Mouse (Mus musculus): ENCODE results near the gene Thoc6. TPM values are rescaled to one million over a fixed set of nuclear protein-coding genes. Genes with fewer than 3 reads are reported as not detected.
A peak's percentile ranks its signal among the peaks of the same experiment; 100 is the strongest.

Gene Thoc6
- polyA plus RNA-seq, 1 experiment, result 16.9 TPM

- peak; percentile 73 for DNase-seq (ENCODE audit: low spot score)
Measured at GRCm38 (mm10) chr17:23677236-23677679, 3.6 kb upstream of the Thoc6 start, which contains the start of gene Tnfrsf12a. TSS of gene Tnfrsf12a (minus strand) at chr17:23677468.

- DNase-seq (ENCODE audit: low spot score), result peak; percentile 62
Measured at GRCm38 (mm10) chr17:23676473-23677031, 2.9 kb upstream of the Thoc6 start.

- DNase-seq (ENCODE audit: low spot score), result peak; percentile 58
Measured at GRCm38 (mm10) chr17:23675564-23676281, 2.0 kb upstream of the Thoc6 start.

GRCm38 (mm10) chr17:23675127-23675526, 1.4 kb upstream of the Thoc6 start:
- DNase-seq (ENCODE audit: low spot score), result peak; percentile 59

- no peak for DNase-seq (ENCODE audit: low spot score)
Measured at GRCm38 (mm10) chr17:23674271-23674952, 730 bp upstream of the Thoc6 start.

- no peak for DNase-seq (ENCODE audit: low spot score)
Measured at GRCm38 (mm10) chr17:23672761-23673160, 921 bp downstream of the Thoc6 start.

DNA sequence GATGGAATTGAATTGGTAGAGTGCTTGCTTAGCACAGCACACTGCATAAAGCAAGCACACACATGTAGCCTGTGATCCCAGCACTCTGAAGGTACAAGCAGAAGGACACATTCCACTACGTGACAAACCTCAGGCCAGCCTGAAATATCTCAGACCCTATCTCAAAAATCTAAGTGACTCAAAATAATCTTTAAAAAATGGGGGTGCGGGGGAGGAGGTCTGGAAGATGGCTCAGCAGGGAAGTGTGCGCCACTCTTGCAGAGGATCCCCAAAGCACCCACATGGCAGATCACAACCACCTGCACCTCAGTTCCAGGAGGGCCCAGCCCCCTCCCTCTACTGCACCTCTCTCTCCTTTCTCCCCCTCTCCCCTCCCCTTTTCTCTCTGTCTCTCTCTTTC, 2.2 kb downstream of the Thoc6 start:
- DNase-seq (ENCODE audit: low spot score), result no peak

DNA sequence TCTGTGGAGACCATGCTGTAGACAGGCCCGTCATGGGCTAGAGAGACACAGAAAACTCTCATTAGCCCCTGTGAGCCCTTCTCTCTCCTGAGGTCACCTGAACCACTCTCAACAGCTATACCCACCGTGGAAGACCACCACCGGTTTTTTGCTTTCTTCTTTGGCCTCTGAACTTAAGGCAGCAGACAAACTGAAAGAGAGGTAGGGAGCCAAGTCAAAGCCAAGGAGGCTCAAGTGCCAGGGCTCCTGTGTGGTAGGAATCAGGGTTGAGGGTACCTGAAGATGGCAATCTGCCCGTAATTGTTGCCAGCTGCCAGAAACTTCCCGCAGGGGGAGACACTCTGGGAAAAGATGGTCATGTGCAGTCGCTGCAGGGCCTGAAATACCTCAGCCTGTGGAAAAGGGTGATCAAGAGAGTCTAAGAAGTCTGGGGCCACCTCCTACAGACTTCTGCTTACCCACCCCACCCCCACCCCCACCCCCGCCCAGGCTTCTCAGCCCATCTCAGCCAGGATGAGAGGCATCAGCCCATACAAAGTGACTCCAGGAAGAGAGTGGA, 3.1 kb downstream of the Thoc6 start:
- DNase-seq (ENCODE audit: low spot score), result no peak

DNA sequence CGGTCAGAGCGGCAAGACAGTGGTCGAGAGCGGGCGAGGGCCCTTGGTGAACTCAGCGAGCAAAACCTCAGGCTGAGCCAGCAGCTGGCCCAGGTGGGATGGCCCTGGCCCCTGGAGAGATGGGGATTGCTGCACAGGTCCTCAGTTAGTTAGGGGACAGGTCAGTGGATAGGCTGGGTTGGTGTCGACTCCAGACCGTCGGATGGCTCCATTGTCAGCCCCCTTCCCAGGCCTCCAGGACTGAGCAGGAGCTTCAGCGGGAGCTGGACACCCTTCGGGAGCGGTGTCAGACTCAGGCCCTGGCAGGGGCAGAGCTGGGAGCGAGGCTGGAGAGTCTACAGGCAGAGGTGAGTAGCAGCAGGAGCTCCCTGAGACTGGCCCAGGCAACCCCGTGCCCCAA, 8.2 kb downstream of the Thoc6 start:
- DNase-seq (ENCODE audit: low spot score), result no peak

GRCm38 (mm10) chr17:23664556-23665021, 9.1 kb downstream of the Thoc6 start:
- no peak for DNase-seq (ENCODE audit: low spot score)

DNA sequence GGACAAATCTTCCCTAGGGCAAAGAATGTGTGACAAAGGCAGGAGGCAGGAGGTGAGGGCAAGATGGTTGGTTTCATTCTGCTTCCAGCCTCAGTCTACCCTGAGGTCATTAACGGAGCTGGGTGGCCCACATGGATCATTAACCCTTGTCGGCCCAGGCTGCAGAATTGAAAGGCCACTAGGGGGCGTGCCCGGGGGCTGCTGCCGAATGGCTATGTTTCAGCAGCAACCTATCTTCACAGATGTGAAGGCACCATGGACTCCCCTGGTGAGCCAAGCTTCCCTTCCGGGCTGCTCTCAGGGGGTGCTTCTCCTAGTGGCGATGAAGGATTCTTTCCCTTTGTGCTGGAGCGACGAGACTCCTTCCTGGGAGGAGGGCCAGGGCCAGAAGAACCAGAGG, 12.2 kb downstream of the Thoc6 start:
- no peak for DNase-seq (ENCODE audit: low spot score)

DNA sequence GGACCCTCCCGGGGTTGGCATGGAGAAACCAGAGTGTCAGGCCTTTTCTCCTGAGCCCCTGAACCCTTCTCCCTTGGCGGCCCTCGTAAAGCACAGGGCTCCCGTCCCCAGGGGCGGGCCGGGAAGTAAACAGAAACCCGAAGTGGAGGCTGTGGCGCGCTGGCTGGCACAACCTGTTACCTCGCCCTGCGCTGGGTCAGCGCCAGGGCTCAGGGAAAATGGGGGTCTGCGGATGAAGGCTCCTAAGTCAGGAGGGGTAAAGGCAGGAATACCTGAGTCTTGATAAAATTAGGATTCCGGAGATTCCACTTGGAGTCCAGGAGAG, 12.8 kb downstream of the Thoc6 start:
- no peak for DNase-seq (ENCODE audit: low spot score)

- peak; percentile 79 for DNase-seq (ENCODE audit: low spot score)
Measured at GRCm38 (mm10) chr17:23660117-23660875, 13.4 kb downstream of the Thoc6 start, which contains the start of gene Bicdl2. TSS of gene Bicdl2 (plus strand) at chr17:23660506.

GRCm38 (mm10) chr17:23658450-23658849, 15.2 kb downstream of the Thoc6 start:
- DNase-seq (ENCODE audit: low spot score), result no peak

DNA sequence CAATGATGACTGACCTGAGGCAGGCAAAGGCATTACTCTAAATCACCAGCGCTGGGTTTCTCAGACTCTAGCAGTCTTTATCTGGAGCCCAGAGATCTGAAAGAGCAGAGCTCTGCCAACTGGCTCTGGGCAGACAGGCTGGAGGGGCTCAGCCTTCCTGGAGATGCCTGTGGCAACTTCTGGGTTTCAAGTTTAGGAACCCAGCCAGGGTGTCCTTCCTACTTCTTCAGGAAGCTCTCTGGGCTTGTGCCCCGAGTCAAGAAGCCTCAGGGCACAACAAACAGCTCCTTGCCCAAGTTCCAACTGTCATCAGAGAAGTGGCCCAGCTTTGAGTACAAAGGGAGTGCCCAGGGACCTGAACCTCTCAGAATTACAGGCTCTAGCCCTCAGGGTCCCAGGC, 19.3 kb downstream of the Thoc6 start:
- DNase-seq (ENCODE audit: low spot score), result no peak

DNA sequence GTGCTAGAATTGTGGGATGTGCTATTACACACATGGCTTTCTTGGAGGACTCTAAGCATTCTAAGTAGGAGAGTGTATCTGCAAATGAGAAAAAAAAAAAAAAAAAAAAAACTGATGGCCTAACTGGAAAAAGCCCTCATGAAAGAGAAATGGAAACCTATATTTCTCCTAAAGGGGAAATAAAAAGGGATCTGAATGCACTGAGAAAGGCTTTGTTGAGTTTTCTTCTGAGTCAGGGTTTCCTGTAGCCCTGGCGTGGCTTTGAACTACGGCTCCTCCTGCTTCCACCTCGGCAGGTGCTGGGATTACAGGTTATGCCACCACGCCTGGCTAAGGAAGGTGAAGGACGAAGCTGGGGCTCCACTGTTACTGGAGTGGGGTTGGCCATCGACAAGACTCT, 19.7 kb downstream of the Thoc6 start:
- DNase-seq (ENCODE audit: low spot score), result no peak

DNA sequence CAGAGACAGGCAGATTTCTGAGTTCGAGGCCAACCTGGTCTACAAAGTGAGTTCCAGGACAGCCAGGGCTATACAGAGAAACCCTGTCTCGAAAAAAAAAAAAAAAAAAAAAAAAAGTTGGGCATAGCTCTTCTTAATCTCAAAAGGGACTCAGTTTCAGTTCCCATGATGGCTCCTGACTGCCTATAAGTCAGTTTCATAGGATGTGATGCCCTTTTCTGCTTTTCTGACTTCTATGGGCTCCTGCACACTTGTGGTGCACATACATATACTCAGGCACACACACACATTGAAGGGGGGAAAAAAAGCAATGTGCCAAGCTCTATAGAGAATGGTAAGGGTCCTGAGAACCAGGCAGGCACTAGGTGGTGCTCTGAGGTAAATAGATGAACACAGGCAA, 20.4 kb downstream of the Thoc6 start:
- DNase-seq (ENCODE audit: low spot score), result no peak

GRCm38 (mm10) chr17:23651363-23651762, 22.3 kb downstream of the Thoc6 start:
- DNase-seq (ENCODE audit: low spot score), result no peak

DNA sequence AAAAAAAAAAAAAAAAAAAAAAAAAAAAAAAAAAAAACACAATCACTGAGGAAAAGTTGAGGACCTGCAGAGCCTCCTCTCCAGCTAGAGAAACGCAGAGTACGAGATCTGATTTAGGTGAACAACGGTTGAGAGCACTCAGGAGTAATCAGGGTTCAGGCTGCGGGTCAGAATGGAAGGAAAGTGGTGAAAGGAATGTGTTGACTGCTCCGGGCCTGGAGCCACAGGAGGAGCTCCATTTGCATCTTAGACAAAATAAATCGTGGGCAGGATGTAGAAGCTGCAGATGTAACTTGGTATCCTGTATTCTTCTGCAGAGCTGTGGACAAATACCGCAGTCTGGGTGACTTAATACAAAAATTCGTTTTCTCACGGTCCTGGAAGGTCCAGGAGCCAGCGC, 27.8 kb downstream of the Thoc6 start:
- DNase-seq (ENCODE audit: low spot score), result no peak

DNA sequence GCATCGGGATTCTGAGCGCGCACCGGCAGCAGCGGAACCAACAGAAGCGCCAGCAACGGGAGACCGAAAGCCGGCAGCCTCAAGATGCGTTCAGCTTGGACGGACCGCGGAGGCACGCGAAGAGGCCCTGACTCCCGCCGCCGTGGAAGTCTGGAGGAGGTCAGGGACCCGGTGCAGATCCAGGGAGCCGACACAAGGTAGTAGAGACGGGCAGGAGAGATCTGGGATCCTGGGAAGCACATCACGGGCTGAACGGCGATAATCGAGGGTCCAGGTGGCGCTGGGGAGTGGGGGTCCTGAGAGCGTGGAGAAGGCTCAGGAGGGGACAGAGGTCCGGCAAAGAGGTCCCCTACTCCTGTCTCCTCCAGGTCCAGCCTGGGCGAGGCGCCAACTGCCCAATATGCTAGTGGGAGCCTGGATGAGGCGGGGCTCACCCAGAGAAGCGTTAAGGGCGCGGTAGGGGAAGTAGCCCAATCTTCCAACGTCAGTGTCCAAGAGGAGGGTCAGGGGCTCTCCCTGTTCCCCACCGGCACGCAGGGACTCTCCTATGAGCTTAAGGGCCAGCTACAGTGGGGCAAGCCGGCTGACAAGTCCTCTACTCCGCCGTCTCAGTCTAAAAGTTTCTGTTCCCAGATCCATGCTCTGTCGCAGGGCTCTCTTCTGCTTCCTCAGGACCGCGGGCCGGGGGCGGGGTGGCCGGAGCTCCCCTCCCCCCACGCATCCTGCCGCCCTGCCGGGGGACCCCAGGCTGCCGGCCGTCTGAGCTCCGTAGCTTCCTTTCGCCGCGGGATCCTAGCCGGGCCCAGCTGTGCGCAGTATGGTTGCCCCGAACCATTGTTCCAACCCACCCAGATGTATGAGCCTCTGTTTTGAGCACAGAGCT, 28.8 kb downstream of the Thoc6 start, which contains the start of gene Mmp25:
TSS of gene Mmp25 (minus strand) at position 665 of the 883 bp plus-strand sequence.
- DNase-seq (ENCODE audit: low spot score), result no peak

DNA sequence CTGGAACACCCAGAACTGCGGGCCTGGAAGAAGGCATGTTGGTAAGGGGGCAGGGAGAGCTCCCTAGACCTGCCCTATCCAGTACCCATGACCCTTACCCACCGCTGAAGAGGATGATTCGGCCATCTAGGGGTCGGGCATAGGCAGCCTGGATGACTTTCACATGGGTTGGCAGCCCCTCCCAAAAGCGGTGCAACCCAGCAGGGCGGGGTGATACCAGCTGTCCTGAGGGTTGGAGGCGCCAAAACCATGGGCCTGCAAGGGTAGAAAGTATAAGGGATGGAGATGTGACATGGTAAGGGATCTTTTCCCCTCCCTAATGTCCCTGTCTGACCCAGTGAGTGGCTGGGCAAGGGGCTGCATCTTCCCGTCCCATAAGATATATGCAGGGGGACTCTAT, 42.4 kb downstream of the Thoc6 start:
- DNase-seq (ENCODE audit: low spot score), result no peak
